ENCODE assay signal across 8 mouse cellular contexts in genomic region chr11:57646416-57646815, GRCm38 (mm10). TPM values are rescaled to one million over a fixed set of nuclear protein-coding genes. Genes with fewer than 3 reads are reported as not detected.
DNase-seq lines count a peak whose midpoint lies in the region; ATAC-seq and TF ChIP-seq lines count a peak whose summit lies in the region.

No protein-coding gene starts in this region.

- no peak for TF ChIP-seq POLR2A in myocyte (IDR thresholded peaks at IDR 0.05; ENCODE audit: insufficient read length, low read depth)

- H3K79me2 ChIP-seq in myocyte (ENCODE audit: control insufficient read depth, insufficient read depth) = peaks cover 30% of the 10 kb centered on the region

- H3K27me3 ChIP-seq in kidney, postnatal 0 days (ENCODE audit: insufficient read depth, low read length) = no peaks in the 10 kb centered on the region
- H3K27me3 ChIP-seq in embryonic facial prominence, embryonic 12.5 days = no peaks in the 10 kb centered on the region
- no peaks in the 10 kb centered on the region for H3K27me3 ChIP-seq in hindbrain, embryonic 16.5 days (replicated peaks; ENCODE audit: control insufficient read depth, insufficient read depth, low read length)
- H3K27me3 ChIP-seq in myocyte (ENCODE audit: control insufficient read depth, insufficient read depth, insufficient read length) = no peaks in the 10 kb centered on the region

- no peaks in the 10 kb centered on the region for H3K36me3 ChIP-seq in kidney, postnatal 0 days (ENCODE audit: insufficient read depth, low read length)
- H3K36me3 ChIP-seq in embryonic facial prominence, embryonic 12.5 days = no peaks in the 10 kb centered on the region
- H3K36me3 ChIP-seq in hindbrain, embryonic 16.5 days (ENCODE audit: control insufficient read depth, insufficient read depth, low read length) = no peaks in the 10 kb centered on the region
- no peaks in the 10 kb centered on the region for H3K36me3 ChIP-seq in myocyte (ENCODE audit: control insufficient read depth, insufficient read depth)

- WGBS in kidney, postnatal 0 days = 14% methylated on average over 1 of the region's 1 CpGs
- WGBS in embryonic facial prominence, embryonic 12.5 days = 36% methylated on average over 1 of the region's 1 CpGs
- 18% methylated on average over 1 of the region's 1 CpGs for WGBS in hindbrain, embryonic 16.5 days

- DNase-seq in kidney, postnatal 0 days (ENCODE audit: low spot score) = no peak
- DNase-seq in kidney, postnatal 14 days = no peak
- DNase-seq in gastrocnemius, postnatal 4 days (ENCODE audit: low spot score in 2 of 2) = no peak
- no peak for DNase-seq in right cerebral cortex, postnatal 36 days (ENCODE audit: low spot score in 2 of 2)
- no peak for DNase-seq in Muller cell, postnatal 12 days (ENCODE audit: inconsistent ontology term)

- peak overlapping the region; percentile 82; the same call in 1 of the 2 replicates for H3K4me3 ChIP-seq in kidney, postnatal 0 days (replicated peaks; ENCODE audit: low read depth, low read length)
- H3K4me3 ChIP-seq in embryonic facial prominence, embryonic 12.5 days = peak overlapping the region; percentile 80; the same call in 1 of the 2 replicates
- H3K4me3 ChIP-seq in hindbrain, embryonic 16.5 days (ENCODE audit: low read length) = peak overlapping the region; percentile 86
- peak overlapping the region; percentile 77 for H3K4me3 ChIP-seq in myocyte

- ATAC-seq in kidney, postnatal 0 days (replicated peaks; ENCODE audit: low FRiP score, low read depth) = no peak
- ATAC-seq in embryonic facial prominence, embryonic 12.5 days (ENCODE audit: insufficient number of reproducible peaks, insufficient read depth, low FRiP score, low TSS enrichment) = no peak
- ATAC-seq in hindbrain, embryonic 16.5 days = no peak

- H3K9me3 ChIP-seq in kidney, postnatal 0 days (replicated peaks; ENCODE audit: low read length) = no peaks in the 10 kb centered on the region
- no peaks in the 10 kb centered on the region for H3K9me3 ChIP-seq in embryonic facial prominence, embryonic 12.5 days
- H3K9me3 ChIP-seq in hindbrain, embryonic 16.5 days (ENCODE audit: control insufficient read depth, low read length) = no peaks in the 10 kb centered on the region

- no peak for TF ChIP-seq CTCF in kidney, postnatal 0 days (IDR thresholded peaks at IDR 0.05; ENCODE audit: low read depth)

- H3K27ac ChIP-seq in kidney, postnatal 0 days = no peak overlapping the region
- no peak overlapping the region for H3K27ac ChIP-seq in embryonic facial prominence, embryonic 12.5 days
- H3K27ac ChIP-seq in hindbrain, embryonic 16.5 days (ENCODE audit: low read depth, low read length) = no peak overlapping the region

- peak overlapping the region; percentile 96 for H3K4me2 ChIP-seq in kidney, postnatal 0 days (ENCODE audit: low read length)
- H3K4me2 ChIP-seq in embryonic facial prominence, embryonic 12.5 days (replicated peaks) = peak overlapping the region; percentile 78
- peak overlapping the region; percentile 97 for H3K4me2 ChIP-seq in hindbrain, embryonic 16.5 days (ENCODE audit: low read length)
- peak overlapping the region; percentile 86 for H3K4me2 ChIP-seq in myocyte (ENCODE audit: low read depth)

- no peak overlapping the region for H3K9ac ChIP-seq in kidney, postnatal 0 days (ENCODE audit: low read depth, low read length)
- peak overlapping the region; percentile 15; the same call in 1 of the 2 replicates for H3K9ac ChIP-seq in embryonic facial prominence, embryonic 12.5 days
- no peak overlapping the region for H3K9ac ChIP-seq in hindbrain, embryonic 16.5 days (ENCODE audit: low read depth, low read length)

- H3ac ChIP-seq in myocyte (ENCODE audit: control insufficient read depth, insufficient read length) = no peak overlapping the region

- H3K4me1 ChIP-seq in kidney, postnatal 0 days (replicated peaks; ENCODE audit: insufficient read depth, low read length) = peaks cover 9% of the 10 kb centered on the region; the same call in 1 of the 2 replicates
- H3K4me1 ChIP-seq in embryonic facial prominence, embryonic 12.5 days = peaks cover 49% of the 10 kb centered on the region
- H3K4me1 ChIP-seq in hindbrain, embryonic 16.5 days (ENCODE audit: control insufficient read depth, insufficient read depth, low read depth, low read length) = peaks cover 22% of the 10 kb centered on the region

TF ChIP-seq in myocyte, 11 proteins besides CTCF, POLR2A, EP300 and RAD21:
- TF ChIP-seq MYOG (IDR thresholded peaks at IDR 0.05; ENCODE audit: control insufficient read depth in 1 of 3, insufficient read depth in 1 of 3, insufficient read length in 2 of 3, low read depth in 2 of 3) (no peak), E2F4 (IDR thresholded peaks at IDR 0.05; ENCODE audit: insufficient read depth) (no peak), POLR2AphosphoS2 (IDR thresholded peaks at IDR 0.05; ENCODE audit: insufficient read length, low read depth) (no peak), USF1 (IDR thresholded peaks at IDR 0.05; ENCODE audit: low read depth) (no peak), MAX (IDR thresholded peaks at IDR 0.05; ENCODE audit: low read depth) (no peak), MYOD1 (IDR thresholded peaks at IDR 0.05; ENCODE audit: control insufficient read depth in 1 of 3, insufficient read length in 2 of 3, low read depth in 2 of 3) (no peak), CEBPB (IDR thresholded peaks at IDR 0.05; ENCODE audit: insufficient read depth, poor library complexity, severe bottlenecking) (no peak)

RNA-seq across cellular contexts. Expression of gene Galnt10, which starts 1.2 kb away (rescaled TPM):
- 18.4 and 19.2 TPM in 2 replicates for polyA plus RNA-seq in kidney, postnatal 0 days (2015; fragmentation: Nextera tagmentation; extraction: Ambion mirVana)
- polyA plus RNA-seq in embryonic facial prominence, embryonic 12.5 days (2016; fragmentation: Nextera tagmentation; extraction: Ambion mirVana) = 34.3 and 36.2 TPM in 2 replicates
- 12.3 and 13.1 TPM in 2 replicates for polyA plus RNA-seq in hindbrain, embryonic 16.5 days (2015; fragmentation: Nextera tagmentation; extraction: Ambion mirVana)
- 27.2 TPM for polyA plus RNA-seq in myocyte (2012; fragmentation: generic; extraction: Trizol)
- total RNA-seq in gastrocnemius, postnatal 4 days (2021) = 10 to 100 TPM; 16.9 to 18.8 TPM
